Mouse (Mus musculus): ENCODE data around the gene Neurl1b.

DNA sequence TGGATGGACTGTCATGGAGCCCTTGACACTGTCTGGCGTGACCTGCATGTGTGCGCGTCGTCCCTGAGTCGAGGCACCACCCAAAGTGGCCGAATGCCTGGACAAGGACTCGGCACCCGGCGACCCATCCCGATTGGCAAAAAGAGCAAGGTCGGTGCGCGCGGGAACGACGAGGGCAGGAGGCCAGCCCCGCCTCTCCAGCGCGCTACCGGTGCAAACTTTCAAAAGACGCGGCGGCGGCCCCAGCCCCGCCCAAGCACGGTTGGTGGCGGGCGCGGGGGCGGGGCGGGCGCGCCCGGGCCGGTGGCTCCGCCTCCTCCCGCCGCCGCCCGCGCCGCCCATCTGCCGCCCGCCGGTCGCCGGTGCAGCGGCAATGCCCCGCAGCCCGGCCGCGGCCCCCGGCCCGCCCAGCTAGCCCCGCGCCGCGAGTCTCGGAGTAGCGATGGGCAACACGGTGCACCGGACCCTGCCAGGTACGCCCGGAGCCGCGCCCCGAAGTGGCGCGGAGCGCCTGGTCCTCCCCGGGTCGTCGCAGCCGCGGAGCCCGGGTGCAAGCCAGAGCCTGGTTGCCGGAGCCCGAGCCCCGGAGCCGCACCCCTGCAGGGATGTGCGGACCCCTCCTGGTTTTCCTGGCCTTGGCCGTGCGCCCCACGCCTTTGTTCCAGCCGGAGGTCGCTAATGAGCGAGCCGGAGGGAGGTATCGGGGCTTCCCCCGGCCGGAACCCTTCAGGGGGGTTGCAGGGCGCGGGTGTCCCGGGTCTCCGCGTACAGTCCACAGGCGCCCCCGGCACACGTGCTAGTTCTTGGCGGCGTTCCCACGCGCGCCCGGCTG lies at the start of gene Neurl1b:
- TF ChIP-seq POLR2A (IDR thresholded peaks at IDR 0.05; ENCODE audit: borderline replicate concordance, low read depth, low read length) (no peak), CTCF (IDR thresholded peaks at IDR 0.05; ENCODE audit: low read depth, low read length) (no peak)

Data from bone marrow macrophage, adult 2 months (primary cell).